Mouse (Mus musculus): ENCODE data around the gene Npas3.

DNA sequence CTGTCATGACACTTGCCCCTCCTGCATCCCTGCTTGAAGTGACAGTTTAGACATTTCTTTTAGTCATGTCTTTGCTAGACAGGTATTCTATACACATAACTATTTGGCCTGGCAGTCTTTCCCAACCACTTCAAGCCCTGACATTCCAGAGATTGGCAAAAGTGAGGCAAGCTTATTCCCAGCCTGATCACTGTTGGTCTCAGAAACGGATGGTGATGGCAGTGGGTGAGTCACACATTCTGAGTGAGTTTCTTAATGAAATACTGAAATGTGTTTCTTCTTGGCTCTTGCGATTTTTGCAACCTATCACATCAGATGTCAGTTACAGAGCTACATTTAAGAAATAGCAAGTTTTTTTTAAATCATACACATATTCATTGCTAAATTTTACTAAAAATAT, 175.2 kb downstream of the Npas3 start:
- TF ChIP-seq CTCF (IDR thresholded peaks at IDR 0.05; ENCODE audit: low read depth, low read length): no peak
- TF ChIP-seq POLR2A (IDR thresholded peaks at IDR 0.05; ENCODE audit: insufficient read depth, low read length): no peak

Data from ES-Bruce4 (cell line).